Mouse (Mus musculus) spleen, adult 18-20 months (tissue): ENCODE data around the gene Yipf4.
"Not testable (repeated sequence)": the region's sequence is repeated elsewhere in the genome, so short reads cannot be mapped to it uniquely, and the experiment has no call there.

Experiments
- DNase-seq, 2 experiments: peaks; one replicate each; pipeline ENCODE4 v3.0.0; 2022; ENCODE audit warnings: mixed read lengths in 2 of 2

Yipf4 gene

DNA sequence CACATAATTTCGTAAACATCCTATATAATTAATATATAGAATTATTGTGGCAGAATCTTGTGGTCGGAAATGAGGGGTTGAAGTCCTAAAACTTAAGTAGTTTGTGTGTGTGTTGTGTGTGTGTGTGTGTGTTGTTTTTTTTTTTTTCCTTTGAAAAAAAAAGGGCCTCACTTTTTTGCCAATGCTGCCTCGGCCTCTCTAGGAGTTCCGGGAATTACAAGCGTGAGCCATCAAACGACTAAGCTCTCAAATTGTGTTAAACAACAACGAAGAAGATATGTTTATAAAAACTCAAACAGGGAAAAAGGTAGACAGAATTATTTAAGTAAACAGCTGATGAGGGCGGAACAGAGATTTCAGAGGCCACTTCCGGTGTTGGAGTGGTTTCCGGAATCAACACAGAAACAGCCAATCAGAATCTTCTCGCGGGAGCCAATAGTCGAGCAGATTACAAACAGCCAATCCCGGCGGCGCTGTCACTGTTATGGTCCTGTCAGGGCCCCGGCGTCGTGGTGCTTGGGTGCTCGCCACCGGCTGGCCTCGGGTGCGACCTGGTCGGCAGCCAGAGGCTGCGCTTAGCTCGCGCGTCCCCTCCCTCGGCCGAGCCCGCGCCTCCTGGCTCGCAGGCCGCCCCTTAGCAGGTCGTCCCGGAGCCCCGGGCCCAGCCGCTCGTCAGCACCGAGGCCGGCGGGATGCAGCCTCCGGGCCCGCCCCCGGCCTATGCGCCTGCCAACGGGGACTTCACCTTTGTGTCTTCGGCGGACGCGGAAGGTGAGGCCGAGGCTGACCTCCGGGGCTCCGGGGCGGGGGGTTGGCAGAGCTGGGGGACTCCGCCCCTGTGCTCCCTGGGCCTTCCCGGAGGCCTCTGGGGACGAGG lies at the start of gene Yipf4:
Yipf4 (plus strand) TSS at position 470 of the 877 bp plus-strand sequence.
- peak; percentile 91 to 95 for DNase-seq

DNA sequence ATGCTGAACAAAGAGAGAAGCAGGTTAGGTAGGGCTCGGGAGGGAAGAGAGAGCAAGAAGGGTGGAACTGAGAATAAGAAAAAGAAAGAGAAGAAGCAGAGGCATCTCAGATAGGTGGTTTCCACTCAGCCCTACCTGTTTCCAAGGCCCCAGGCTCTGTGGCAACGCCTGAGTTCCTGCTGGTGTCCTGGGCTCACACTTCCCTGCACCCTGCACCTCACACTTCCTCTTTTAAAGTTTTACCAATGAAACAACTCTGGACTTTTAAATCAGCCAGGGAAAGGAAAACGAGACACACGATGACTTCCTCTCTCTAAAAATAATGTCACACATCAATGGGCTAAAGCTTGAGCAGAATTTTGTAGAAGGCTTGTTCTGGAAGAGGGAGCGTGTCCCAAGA lies 48.8 kb upstream of the Yipf4 start:
- no peak for DNase-seq

DNA sequence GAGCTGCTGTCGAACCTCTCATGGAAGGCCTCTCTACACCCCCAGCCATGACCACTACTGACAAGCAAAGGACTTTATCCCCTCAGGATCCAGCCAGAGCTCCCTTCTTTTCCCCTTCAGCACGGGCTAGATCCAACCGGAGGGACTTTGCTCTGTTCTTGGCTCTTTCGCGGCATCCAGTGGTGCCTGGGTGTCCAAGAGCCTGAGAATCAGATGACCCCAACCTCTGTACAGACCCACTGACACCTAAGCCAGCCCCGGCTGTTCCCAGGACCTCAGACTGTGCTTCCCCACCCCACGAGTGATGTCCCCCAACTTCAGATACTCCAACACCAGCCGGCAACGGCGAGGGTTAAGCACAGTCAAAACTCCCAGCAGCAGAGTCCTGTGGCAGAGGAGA lies 39.5 kb upstream of the Yipf4 start:
- DNase-seq = no peak

DNA sequence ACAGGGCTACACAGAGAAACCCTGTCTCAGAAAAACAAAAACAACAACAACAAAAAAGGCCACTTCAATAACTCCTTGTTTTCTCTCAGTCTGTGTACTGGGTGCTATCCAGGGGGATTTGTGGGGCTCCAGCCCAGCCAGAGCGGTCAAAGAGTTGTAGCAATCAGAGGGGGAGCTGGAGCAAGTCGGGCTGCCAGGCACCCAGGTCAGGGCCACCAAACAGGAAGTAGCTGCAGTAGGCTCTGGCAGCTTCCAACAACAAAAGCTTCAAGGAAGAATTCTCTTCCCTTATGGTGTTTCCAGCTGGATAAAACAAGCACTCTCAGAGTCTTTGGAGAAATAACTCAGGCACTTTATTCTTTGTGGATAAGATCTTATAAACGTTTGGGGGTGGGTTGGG lies 35.4 kb upstream of the Yipf4 start:
- no peak for DNase-seq

DNA sequence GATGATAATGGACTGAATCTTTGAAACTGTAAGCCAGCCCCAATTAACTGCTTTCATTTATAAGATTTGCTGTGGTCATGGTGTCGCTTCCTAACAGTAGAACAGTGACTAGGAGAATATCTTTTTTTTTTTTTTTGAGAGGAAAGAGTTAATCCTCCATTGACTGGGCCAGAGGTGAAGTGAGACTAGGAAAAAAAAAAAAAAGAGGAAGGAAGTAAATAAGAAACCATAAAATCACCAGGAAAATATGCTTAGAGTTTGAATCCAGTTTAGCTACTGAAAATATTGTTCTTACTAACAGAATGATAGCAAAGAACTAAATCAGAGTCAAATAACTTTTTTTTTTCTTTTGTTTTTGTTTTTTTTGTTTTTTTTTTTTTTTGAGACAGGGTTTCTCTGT lies 34.6 kb upstream of the Yipf4 start:
- no peak for DNase-seq

DNA sequence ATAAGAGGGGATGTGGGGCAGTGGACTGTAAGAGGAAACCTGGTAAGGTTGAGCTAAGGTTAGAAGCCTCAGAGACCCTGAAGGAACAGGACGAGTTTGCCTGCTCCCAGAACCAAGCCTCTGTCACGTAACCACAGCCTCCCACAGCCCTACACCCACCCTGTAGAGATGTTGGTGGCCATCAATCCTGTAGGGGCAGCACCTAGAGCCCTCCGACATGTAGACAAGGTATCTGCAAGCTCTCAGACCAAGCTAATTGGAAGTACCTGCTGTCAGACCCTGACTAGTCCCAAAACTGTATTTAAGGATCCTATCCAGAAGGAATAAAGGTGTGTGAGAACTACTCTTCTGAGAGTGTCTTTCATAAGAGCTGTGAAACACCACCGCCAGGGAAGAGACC lies 33.9 kb upstream of the Yipf4 start:
- DNase-seq = no peak

DNA sequence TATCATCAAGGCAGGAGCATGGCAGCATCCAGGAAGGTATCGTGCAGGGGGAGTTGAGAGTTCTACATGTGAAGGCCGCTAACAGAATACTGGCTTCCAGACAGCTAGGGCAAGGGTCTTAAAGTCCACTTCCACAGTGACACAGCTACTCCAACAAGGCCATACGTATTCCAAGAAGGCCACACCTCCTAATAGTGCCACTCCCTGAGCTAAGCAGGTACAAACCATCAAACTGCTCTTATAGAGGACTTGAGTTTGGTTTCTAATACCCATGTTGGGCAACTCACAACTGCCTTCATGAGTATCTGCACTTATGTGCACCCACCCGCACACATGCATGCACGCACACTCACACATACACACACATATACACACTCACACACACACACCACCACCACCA lies 32.5 kb upstream of the Yipf4 start:
- DNase-seq = no peak

DNA sequence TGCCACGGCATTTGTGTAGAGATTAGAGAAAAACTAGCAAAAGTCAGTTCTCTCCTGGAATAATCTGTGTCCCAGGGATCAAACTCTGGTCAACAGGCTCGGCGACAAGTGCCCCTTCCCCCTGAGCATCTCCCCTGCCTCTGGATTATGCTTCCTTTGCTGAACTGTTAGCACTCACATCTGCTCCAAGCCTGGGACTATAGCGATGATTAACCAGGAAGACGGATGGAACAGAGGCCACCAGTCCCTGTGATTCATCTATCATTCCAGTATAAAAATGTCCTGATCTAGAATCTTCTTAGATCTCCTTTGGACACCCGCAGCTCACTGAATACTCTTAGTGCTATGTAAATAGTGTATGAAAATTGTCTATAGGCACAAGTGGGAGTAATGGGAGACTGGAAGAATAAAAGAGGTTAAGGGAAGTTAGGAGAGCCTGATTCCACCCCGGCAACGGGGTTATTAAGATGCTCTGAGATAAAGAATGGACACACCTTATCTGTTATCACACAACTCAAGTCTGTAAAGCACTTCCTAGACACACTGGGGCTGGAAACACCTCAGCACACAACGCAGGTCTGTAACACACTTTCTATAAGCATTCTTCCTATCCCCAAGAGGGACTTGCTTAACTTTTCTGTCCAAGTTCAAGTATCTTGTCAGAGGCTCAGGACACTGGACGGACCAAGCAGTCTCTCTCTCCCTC lies 31.2 kb upstream of the Yipf4 start:
- DNase-seq = no peak

DNA sequence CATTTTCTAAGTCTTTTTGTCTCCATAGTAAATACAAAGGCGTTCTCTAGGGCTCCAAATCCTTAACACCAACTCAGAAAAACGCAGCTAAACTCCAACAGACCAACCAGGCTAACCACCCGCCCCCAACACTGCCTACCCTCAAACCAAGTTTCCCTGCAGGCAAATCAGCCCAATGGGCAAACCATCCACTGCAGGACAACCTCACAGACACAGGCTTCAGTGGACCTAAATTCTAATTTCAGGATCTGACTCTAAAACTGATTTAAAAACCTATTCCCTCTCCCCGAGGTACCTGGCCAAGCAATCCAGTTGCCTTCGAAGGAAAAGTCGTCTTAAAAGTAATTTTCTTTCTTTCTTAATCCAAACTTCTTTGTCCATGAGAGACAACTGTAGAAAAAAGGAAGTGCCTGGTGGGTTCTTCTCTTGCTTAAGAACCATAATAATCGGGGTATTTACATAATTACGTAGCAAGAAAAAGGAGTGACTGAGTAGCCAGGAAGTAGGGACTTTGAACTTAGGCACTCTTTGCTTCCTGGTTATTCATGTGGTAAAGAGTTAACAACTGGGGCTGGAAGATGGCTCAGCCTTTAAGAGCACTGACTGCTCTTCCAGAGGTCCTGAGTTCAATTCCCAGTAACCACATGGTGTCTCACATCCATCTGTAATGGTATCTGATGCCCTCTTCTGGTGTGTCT lies 30.4 kb upstream of the Yipf4 start, which contains the start of gene Nlrc4:
Nlrc4 (minus strand) TSS at position 432 of the 698 bp plus-strand sequence.
- DNase-seq = no peak

DNA sequence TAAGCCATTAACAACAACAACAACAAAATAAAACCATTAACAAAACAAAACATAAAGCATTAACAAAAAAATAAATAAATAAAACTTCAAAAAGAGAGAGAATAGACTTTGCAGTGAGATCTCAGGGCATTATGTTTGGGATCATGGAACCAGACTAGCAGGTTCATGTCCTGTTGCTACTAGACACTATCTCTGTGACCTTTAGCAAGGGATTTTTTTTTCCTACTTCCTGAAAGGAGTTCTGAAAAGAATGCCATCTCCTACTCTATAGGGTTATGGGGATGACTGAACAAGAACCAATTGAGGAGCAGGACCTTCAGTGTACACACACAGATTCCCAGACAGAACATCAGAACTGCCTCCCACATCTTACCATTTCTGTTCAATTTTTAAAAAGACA lies 25.8 kb upstream of the Yipf4 start:
- no peak for DNase-seq

DNA sequence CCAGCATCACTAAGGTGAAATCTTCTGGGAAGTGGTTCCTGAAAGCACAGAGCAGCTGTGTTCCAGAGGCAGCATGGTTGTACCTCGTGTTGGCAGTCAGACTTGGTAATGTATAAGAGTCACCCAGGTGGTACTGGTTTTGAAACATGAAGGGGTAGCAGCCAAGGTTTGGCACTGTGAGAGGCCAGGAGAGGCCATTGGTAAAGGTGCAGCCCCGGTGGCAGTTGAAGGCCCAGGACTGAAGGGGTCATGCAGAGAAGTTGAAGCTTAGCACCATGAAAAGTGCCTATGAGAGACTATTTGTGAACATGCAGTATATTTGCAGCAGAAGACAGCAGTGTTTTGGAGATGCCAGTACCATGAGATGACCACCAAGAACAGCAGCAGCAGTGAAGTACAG lies 21.3 kb upstream of the Yipf4 start:
- DNase-seq = not testable (repeated sequence)

DNA sequence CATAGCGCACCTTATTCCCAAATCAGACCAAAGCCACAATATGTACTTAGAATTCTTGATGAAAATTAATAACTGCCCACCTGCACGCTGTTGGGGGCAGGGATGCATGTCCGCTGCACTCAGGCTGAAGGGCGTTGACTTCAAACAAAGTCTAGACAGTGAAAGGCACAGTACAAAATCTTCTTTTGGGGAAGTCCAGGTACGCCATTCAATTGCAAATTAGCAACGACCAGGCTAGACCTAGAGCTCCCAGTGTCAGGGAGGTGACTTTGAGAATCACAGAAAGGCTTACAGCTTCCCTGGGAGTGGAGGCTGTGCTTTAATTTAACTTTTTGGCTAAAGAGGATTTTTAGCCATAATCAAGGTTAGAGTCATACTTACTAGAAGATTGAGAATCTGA lies 19.2 kb upstream of the Yipf4 start:
- DNase-seq = not testable (repeated sequence)

DNA sequence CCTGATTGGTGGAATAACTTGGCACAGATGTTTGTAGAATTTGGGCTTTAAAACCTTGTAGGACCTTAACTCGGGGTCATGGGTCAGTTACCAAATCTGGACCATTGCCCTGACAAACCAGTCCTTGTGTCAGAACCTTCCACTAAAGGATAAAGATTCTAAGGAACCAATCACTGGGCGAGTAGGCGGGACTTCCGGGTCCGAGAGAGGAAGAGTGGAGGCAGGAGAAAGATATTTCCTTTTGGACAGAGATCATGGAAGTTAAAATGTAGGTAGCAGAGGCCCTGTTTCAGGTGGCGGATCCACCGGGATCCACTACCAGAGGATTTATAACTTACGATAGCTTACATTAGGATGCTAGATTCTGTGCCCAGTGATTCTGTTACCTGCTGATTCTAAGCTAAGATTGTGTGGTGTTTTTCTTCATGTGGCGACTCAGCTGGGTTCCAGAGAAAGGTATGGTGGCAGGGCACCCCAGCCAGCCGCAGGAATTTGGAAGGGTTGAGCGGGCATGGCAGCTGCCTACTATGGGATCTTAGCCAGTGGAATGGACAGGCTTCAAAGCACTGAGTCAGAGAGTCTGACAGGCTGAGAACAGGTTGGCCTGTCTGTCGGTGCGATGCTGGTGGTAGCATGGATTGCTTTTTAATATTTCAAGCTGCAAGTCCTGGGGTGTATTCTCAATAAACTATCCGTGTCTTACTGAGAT lies 8.8 kb upstream of the Yipf4 start:
- DNase-seq = no peak

DNA sequence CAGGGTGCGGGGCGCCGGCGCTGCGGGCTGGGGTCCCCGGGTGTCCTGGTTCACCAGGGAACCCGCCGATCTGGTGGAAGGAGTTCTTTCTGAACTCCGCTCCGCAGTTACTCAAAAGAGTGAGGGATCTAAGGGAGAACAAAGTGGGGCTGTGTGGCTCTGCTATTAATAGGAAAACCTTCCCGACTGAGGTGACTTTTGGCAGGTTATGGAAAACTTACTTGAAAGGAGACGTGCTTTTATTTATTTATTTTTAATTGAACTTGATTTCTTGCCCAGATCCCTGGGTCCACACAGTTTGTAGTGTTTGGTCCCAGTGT lies 568 bp downstream of the Yipf4 start:
- no peak for DNase-seq

DNA sequence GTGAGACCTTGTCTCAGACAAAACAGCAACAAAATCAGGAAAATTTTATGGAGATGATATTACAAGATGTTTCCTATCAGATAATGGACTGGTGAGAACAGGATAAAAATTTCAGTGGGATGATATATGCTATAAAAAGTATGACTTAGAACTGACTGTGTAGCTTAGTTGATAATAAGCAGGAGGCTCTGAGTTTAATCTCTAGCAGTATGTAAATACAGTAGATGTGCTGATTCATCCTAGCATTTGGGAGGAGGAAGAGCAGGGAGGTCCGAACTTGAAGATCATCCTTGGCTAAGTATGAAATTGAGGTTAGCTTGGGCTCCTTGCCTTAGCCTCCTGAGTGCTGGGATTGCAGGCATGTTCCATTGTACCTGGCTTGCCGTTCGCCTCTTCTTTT lies 2.3 kb downstream of the Yipf4 start:
- DNase-seq = no peak

DNA sequence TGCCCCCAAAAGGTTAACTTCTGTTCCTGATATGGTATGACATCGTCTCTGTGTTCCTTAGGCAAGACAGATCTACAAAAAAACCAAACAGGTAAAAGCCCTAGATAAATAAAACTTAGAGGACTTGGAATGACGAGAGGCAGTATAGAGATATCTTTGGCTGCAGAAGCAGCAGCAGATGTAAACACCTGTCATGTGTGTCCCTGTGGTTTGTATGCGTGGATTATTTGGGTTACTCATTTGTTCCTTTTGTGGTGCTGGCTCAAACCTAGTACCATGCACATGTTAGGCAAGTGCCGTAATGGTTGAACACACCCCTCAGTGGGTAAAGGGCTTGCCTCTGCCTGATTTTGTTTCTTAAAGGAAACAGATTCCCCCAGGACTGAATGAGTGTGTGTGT lies 10.9 kb downstream of the Yipf4 start:
- DNase-seq = no peak

DNA sequence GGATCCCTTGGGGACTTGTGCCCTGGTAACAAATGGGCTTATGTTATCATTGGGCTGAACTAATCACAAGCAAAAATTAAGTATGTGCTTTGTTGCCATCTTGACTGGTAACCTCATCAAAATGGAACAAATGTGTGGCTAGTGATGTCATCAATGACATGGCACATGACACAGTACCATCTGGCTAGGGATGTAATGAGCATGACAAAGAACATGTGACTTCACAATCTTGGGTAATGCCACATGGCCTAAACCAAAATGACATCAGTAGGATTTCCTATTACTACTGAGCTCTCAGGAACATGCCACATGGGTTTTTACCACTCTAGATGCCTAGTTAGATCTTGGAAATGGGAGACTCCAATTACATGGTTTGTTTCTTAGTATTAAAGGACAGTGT lies 11.8 kb downstream of the Yipf4 start:
- no peak for DNase-seq

DNA sequence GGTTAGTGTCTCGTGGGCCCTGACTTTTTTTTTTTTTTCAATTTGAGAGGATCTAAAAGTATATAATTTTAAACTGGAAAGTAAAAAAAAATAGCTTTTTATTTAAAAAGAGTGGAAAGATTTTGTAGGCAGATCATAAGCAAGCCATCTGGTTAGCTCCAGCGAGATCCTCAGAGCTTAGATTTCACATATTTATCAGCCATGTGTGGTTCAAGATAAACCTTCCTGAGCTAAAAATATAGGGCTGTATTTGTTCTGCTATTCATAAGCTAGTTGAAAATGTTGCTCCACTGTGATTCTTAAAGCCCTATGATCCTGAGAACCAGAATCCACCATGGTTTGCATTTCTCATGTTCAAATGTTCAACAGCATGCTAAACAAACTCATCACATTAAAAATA lies 18.6 kb downstream of the Yipf4 start:
- no peak for DNase-seq

DNA sequence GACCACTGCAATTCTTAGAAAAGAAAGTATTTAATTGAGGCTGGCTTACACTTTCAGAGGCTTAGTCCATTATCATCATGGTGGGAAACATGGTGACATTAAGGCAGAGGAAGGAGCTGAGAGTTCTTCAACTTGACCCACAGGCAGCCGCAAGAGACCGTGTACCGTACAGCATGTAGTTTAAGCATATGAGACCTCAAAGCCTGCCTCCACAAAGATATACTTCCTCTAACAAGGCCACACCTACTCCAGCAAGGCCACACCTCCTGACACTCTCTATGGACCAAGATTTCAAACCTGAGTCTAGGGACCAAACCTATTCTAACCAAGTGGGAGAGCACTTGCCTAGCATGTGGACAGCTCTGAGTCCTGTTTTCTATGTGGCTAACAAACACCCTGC lies 19.3 kb downstream of the Yipf4 start:
- no peak for DNase-seq

DNA sequence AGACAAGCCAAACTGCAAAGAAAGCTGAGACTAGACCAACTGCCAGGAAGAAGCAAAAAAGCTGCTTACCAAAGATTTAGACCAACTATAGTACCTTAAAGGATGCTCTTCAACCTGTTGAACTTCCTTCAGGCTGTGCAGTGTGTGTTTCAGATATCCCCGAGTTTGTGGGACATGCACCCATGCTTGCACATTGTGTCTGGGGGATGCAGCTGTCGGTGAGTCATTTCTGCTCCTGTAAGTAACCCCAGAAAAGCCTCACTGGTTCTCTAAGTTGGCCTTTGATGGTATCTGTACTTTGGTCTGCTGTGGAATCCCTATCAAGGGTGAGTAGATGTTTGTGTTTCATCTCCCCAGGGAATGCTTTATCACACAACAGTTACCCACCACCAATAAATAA lies 23.0 kb downstream of the Yipf4 start:
- no peak for DNase-seq

DNA sequence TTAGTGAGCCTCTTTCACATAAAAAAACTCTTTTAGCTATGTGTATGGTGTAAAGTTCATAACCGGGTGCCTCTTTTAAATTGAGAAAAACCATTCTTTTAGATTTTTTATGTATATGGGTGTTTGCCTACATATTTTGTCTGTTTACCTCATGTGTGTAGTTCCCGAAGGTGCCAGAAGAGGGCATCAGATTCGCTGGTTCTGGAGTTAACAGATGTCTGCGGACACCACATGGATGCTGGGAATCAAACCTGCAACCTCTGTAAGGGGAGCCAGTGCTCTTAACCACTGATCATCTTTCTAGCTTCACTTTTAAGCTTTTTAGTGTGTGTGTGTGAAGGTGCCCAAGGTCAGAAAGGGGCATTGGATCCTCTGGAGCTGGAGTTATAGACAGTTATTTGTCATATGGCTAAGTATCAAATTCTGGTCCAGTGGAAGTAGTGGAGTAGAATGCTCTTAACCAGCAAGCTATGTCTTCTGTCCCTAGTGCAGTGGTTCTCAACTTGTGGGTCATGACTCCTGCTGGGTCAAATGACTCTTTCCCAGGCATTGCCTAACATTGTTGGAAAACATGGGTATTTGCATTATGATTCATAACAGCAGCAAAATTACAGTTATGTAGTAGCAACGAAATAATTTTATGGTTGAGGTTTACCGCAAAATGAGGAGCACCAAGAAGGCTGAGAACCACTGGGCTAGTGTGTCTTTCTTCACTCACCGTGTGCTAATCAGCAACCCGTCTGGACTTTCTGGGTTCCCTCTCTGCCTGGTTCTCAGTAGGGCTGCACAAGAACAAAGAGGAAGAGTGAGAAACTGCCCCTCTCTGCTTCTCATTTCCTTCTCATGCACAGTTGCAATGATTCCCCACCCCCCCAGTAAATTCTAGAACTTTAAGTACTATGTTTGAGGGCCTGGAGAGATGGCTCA lies 33.8 kb downstream of the Yipf4 start:
- no peak for DNase-seq

DNA sequence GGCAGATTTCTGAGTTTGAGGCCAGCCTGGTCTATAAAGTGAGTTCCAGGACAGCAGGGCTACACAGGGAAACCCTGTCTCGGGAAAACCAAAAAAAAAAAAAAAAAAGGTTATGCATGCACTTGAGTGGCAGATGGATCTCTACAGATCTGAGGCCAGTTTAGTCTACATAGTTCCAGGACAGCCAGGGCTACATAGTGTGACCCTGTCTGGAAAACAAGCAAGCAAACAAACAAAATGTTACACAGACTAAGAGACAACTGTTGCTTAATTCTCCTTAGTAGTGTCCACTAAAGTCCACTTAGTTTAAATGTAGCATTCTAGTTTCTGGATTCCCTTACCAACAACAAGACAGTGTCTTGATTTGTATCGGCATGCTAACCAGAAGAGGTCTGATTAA lies 36.8 kb downstream of the Yipf4 start:
- no peak for DNase-seq
